Mouse (Mus musculus) stomach, embryonic 15.5 days (tissue): ENCODE data around the gene Paqr7. TPM values are rescaled to one million over a fixed set of nuclear protein-coding genes. Genes with fewer than 3 reads are reported as not detected.
"Not testable (repeated sequence)": the region's sequence is repeated elsewhere in the genome, so short reads cannot be mapped to it uniquely, and the experiment has no call there.

Experiments used
- ATAC-seq: fragments of 200-750 bp; cut with Nextera tagmentation; 2 replicates; pipeline ENCODE4 v1.8.0; 2017; ENCODE audit warnings: low read depth, moderate number of reproducible peaks, moderate TSS enrichment; ENCODE audit not compliant: insufficient read depth, low FRiP score
- H3K27ac ChIP-seq: fragments of 300-500 bp; sonication (generic); 2 replicates; pipeline ENCODE4 v1.5.1; 2015; ENCODE audit warnings: mild to moderate bottlenecking, inconsistent platforms
- H3K27me3 ChIP-seq: fragments of 300-500 bp; sonication (generic); replicated peaks from 2 replicates; pipeline ENCODE4 v1.6.1; 2015; ENCODE audit warnings: inconsistent platforms
- H3K36me3 ChIP-seq: fragments of 300-500 bp; sonication (generic); 2 replicates; pipeline ENCODE4 v1.6.1; 2015; ENCODE audit warnings: inconsistent platforms
- H3K4me1 ChIP-seq: fragments of 300-500 bp; sonication (generic); 2 replicates; pipeline ENCODE4 v1.6.1; 2015; ENCODE audit warnings: inconsistent platforms
- H3K4me2 ChIP-seq: fragments of 300-500 bp; sonication (generic); 2 replicates; pipeline ENCODE4 v1.6.1; 2015; ENCODE audit warnings: mild to moderate bottlenecking, inconsistent platforms
- H3K4me3 ChIP-seq: fragments of 300-500 bp; sonication (generic); replicated peaks from 2 replicates; pipeline ENCODE4 v1.5.1; 2015; ENCODE audit warnings: inconsistent platforms
- H3K9ac ChIP-seq: fragments of 300-500 bp; sonication (generic); 2 replicates; pipeline ENCODE4 v1.6.1; 2015; ENCODE audit warnings: inconsistent platforms
- H3K9me3 ChIP-seq: fragments of 300-500 bp; sonication (generic); 2 replicates; pipeline ENCODE4 v1.6.1; 2016; ENCODE audit warnings: inconsistent platforms
- WGBS: fragments of 180-500 bp; shearing (Covaris S2); methylation state at CpG from one replicate; pipeline ENCODE4 v1.1.7; 2015; 5-methylcytosine and 5-hydroxymethylcytosine counted together
- polyA plus RNA-seq: library from polyadenylated mRNA; unstranded; fragments of >200 nt; fragmentation: Nextera tagmentation; extraction: Ambion mirVana; gene quantifications from 2 replicates; pipeline ENCODE4 v1.2.1, GENCODE M21; 2015

Gene Paqr7
- polyA plus RNA-seq, 1 experiment from 2014 or later, result 6.7 TPM

DNA sequence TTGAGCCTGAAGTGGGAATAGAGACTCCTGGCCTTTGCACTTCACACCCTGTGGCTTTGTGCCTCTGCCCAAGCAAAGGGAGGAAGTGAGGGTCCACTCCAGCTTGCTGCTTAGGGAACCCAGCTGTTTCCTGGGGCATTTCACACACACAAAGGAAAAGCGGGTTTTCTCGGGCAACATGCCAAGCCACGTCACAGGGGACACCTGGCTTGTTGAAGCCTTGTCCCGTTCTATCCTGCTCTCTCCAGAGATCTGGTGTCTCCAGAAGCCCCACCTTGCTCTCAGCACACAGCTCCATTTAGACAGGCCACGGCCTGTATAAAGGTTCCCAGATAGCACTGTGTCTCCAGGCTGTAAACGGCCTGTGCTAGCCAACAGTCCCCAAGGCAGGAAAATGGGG, 4.8 kb upstream of the Paqr7 start:
- Histone ChIP-seq H3K27me3 (no peaks in the 10 kb centered on the region), H3K36me3 (no peaks in the 10 kb centered on the region), H3K27ac (no peak overlapping the region), H3K4me1 (peaks cover 16% of the 10 kb centered on the region), H3K4me2 (no peak overlapping the region), H3K9me3 (no peaks in the 10 kb centered on the region), H3K4me3 (no peak overlapping the region), H3K9ac (no peak overlapping the region)
- no peak for ATAC-seq
- 59% methylated on average over 6 of the region's 6 CpGs for WGBS

DNA sequence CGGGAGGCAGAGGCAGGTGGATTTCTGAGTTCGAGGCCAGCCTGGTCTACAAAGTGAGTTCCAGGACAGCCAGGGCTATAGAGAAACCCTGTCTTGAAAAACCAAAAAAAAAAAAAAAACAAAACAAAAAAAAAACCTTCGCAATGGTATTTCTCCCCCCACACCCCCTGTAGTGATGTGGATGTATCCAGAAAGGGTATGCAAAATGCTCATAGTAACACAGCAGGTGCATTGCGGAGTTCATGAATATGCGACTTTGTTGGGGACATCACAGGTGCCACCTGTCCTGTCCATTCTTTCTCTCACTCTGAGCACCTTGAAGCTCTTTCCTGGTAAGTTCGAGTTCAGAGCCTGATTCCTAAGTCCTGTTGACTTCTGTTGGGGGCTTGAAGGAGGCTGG, 2.3 kb upstream of the Paqr7 start:
- not testable (repeated sequence) for H3K4me3 ChIP-seq, H3K9me3 ChIP-seq, H3K36me3 ChIP-seq, H3K4me2 ChIP-seq, H3K27me3 ChIP-seq, H3K9ac ChIP-seq, ATAC-seq, H3K27ac ChIP-seq
- H3K4me1 ChIP-seq, result peaks cover 26% of the 10 kb centered on the region
- 90% methylated on average over 6 of the region's 6 CpGs for WGBS

DNA sequence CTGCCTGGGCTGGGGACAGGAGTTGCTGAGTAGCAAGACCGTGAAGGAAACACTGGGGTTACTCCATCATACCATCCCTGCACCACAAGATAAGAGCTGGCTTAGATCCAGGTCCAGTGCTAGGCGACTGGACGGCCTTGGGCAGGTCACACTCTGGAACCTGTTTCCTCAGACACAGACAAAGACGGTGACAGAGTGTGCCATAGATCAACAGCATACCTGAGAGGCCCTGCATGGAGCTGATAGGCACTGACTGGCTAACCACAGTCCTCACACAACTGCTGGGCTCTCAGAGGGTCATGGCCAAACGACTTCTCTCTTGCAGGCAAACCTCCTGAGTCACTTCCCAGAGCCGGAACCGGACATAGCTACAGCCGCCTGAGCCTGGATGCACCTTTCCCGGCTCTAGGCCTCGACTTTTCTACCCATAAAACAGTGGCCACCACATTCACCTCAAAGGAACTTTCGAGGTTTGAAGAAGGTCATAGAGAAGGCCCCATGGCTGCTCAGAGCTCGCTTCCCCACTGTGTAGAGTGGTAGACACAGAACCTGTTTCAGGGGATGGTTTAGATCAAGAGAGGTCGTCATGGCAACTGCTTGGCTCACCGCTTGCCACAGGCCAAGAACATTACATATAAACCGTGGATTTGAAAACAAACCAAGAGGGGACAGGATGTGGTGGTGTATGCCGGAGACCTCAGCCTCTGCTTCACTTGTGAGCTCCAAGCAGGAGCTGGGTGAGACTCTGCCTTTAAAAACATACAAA, 1.5 kb upstream of the Paqr7 start:
- peak; percentile 66 for ATAC-seq
- Histone ChIP-seq H3K27ac (peak overlapping the region; percentile 28; the same call in 1 of the 2 replicates), H3K9me3 (no peaks in the 10 kb centered on the region), H3K27me3 (no peaks in the 10 kb centered on the region), H3K4me2 (no peak overlapping the region), H3K36me3 (no peaks in the 10 kb centered on the region), H3K4me1 (peaks cover 26% of the 10 kb centered on the region), H3K4me3 (no peak overlapping the region), H3K9ac (no peak overlapping the region)
- 58% methylated on average over 16 of the region's 16 CpGs for WGBS

DNA sequence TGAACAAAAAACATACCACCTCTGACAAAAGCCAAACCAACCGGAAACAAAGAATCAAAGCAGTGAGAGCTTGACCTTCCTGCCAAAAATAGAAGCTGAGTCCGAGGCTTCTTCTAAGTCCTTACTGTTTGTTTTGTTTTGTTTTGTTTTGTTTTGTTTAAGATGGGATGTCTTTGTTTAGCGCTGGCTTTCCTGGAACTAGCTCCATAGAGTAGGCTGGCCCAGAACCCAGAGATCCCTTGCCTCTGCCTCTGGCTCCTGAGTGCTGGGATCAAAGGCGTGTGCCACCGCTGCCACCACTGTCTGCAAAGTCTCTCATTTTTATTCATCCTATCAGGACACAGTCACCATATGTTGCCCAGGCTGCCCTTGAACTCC, 962 bp upstream of the Paqr7 start:
- Histone ChIP-seq H3K9me3 (no peaks in the 10 kb centered on the region), H3K4me1 (peaks cover 26% of the 10 kb centered on the region), H3K36me3 (no peaks in the 10 kb centered on the region), H3K9ac (no peak overlapping the region), H3K4me3 (no peak overlapping the region), H3K4me2 (no peak overlapping the region), H3K27ac (no peak overlapping the region; the same call in 1 of the 2 replicates), H3K27me3 (no peaks in the 10 kb centered on the region)
- 63% methylated on average over 5 of the region's 5 CpGs for WGBS
- no peak for ATAC-seq

DNA sequence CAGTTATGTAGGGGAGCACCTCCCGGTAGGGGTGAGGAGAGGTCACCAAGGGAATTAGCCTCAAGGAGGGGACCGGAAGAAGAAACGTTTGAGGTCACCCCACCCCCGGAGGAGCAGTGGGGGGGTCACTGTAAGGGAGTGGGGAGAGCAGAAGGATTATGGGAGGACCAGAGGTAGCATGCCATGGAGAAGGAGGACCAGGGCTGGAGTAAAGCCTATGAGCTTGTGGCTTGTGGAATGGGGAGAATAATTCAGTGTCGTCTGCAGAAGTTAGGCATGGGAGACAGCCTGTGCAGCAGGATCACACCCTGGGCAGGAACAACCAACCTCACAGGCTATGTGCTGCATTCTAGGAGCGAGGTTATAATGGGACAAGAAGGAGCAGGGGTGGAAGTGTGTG, 726 bp downstream of the Paqr7 start:
- Histone ChIP-seq H3K4me3 (peak overlapping the region; percentile 56), H3K9me3 (no peaks in the 10 kb centered on the region), H3K4me2 (peak overlapping the region; percentile 98), H3K9ac (peak overlapping the region; percentile 42), H3K4me1 (peaks cover 26% of the 10 kb centered on the region), H3K36me3 (no peaks in the 10 kb centered on the region), H3K27ac (peak overlapping the region; percentile 61; the same call in 1 of the 2 replicates), H3K27me3 (no peaks in the 10 kb centered on the region)
- ATAC-seq, result no peak
- 13% methylated on average over 6 of the region's 6 CpGs for WGBS

DNA sequence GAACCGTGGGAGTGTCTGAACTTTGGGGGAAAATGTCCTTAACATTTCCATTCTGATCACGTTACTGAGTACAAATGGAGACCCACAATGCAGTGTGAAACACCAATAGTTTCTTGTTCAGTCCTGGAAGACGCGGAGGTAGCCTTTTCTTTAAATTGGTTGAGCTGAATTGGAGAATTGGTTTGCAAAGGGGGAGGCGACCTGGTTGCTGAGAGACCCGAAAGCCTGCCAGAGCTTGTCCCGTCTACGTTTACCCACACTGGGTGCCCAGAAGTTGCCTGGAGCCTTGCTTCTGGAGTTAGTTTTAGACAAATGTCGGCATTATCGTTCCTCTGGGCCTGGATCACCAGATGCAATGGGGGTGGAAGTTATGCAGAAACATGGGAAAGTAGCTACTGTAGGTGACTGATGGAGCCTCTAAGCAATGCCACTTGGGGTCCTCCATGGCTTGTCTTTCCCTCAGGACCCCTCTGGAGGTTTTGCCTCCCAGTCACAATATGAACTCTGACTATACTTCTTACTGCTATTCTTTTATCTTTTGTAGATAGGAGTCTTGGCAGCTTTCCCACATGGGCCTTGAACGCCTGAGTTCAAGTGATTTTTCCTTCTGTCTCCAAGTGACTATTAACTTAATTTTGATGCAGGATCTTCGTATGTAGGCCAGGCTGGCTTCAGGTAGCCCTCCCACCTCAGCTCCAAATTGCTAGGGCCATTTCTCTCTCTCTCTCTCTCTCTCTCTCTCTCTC, 1.7 kb downstream of the Paqr7 start:
- Histone ChIP-seq H3K4me3 (no peak overlapping the region), H3K4me1 (peaks cover 26% of the 10 kb centered on the region), H3K27ac (0 out of 2 replicates have a peak overlapping the region, but pooled peaks have one; percentile 0), H3K36me3 (no peaks in the 10 kb centered on the region), H3K9ac (no peak overlapping the region), H3K9me3 (no peaks in the 10 kb centered on the region), H3K27me3 (no peaks in the 10 kb centered on the region), H3K4me2 (peak overlapping the region; percentile 98)
- 71% methylated on average over 12 of the region's 12 CpGs for WGBS
- no peak for ATAC-seq

DNA sequence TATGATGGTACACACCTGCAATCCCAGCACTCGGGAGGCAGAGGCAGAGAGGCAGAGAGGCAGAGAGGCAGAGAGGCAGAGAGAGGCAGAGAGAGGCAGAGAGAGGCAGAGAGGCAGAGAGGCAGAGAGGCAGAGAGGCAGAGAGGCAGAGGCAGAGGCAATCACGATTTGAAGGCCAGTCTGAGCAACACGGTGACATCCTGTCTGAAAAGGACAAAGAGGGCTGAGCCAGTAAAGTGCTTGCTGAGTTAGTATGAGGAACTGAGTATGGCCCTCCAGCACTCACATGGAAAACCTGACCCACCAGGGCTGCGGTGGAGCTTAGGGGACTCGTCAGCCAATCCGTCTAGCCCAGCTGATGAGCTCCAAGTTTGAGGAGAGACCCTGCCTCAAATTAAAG, 2.5 kb downstream of the Paqr7 start:
- H3K4me1 ChIP-seq, result peaks cover 26% of the 10 kb centered on the region
- WGBS, result 84% methylated on average over 6 of the region's 6 CpGs
- H3K9ac ChIP-seq, H3K9me3 ChIP-seq, H3K4me3 ChIP-seq, H3K27ac ChIP-seq, ATAC-seq, H3K4me2 ChIP-seq, H3K27me3 ChIP-seq, H3K36me3 ChIP-seq: not testable (repeated sequence)

DNA sequence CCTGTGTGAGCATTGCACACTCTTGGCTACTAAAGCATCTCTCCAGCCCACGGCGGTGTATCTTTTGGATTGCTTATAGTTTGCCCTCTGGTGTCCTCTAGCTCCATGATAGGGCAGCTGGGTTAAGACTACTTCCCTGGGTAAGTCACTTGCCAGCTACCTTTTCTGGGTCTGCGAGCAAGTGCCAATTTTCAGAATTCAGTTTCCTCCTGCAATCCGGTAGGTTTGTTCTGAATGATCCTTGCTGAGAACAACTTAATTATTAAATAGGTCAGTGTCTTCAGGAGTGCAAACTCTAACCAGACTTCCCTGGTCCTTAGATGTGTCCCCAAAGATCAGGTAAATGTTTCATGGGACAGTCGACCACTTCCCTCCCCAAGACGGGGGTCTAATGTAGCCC, 4.6 kb downstream of the Paqr7 start:
- no peaks in the 10 kb centered on the region for H3K9me3 ChIP-seq
- no peaks in the 10 kb centered on the region for H3K27me3 ChIP-seq
- H3K36me3 ChIP-seq, result no peaks in the 10 kb centered on the region
- no peak overlapping the region for H3K4me3 ChIP-seq
- no peak overlapping the region for H3K4me2 ChIP-seq
- H3K9ac ChIP-seq, result no peak overlapping the region
- ATAC-seq, result no peak
- peaks cover 16% of the 10 kb centered on the region for H3K4me1 ChIP-seq
- H3K27ac ChIP-seq, result no peak overlapping the region
- WGBS, result 88% methylated on average over 6 of the region's 6 CpGs

DNA sequence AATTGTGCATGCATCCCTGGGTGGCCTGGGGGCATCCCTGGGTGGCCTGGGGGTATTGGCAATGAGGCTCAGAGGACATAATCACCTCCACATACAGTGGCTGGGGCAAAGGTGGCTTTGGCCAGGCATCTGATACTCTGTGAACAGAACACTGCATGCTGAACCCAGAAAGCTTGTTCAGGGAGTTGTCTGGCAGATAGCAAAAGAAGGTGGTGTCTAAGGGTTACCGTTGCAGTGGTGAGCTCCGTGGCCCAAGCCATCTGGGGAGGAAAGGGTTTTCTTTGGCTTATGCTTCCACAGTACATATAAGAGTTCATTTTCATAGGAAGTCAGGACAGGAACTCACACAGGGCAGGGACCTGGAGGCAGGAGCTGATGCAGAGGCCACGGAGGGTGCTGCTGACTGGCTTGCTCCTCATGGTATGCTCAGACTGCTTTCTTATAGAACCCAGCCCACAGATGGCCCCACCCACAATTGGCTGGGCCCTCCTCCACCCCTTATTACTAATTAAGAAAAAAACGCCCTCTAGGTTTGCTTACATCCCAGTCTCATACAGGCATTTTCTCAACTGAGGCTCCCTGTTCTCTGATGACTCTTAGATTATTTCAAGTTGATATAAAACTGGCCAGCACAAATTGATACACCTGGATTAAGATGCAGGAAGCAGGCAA, 7.3 kb downstream of the Paqr7 start:
- no peak overlapping the region for H3K4me3 ChIP-seq
- H3K9ac ChIP-seq, result no peak overlapping the region
- no peak overlapping the region for H3K4me2 ChIP-seq
- 81% methylated on average over 4 of the region's 4 CpGs for WGBS
- H3K9me3 ChIP-seq, result no peaks in the 10 kb centered on the region
- H3K4me1 ChIP-seq, result no peaks in the 10 kb centered on the region
- no peak for ATAC-seq
- H3K36me3 ChIP-seq, result no peaks in the 10 kb centered on the region
- no peak overlapping the region for H3K27ac ChIP-seq
- H3K27me3 ChIP-seq, result no peaks in the 10 kb centered on the region

DNA sequence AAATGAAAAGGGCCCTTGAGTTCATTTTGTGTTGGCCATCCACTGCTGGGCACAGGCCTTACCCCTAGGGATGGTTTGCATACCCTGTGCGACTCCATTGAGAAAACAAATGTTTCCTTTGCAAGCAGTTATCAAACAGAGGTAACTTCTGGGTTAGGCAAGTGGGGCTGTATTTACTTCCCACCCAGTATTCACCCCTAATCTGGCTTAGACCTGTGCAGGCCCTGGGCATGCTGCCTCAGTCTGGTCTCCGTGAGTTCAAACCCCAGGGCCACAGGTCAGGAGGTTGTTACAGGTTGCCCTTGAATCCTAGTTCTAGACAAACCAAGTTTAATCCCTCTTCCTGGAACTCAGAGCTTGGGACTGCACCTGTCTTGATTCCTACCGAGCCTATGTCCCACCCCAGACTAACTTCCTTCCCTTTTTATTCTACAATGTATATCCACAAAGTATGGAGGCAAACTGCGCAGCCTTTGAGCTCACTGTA, 8.8 kb downstream of the Paqr7 start:
- Histone ChIP-seq H3K4me2 (no peak overlapping the region), H3K27me3 (no peaks in the 10 kb centered on the region), H3K4me3 (no peak overlapping the region), H3K9me3 (no peaks in the 10 kb centered on the region), H3K36me3 (no peaks in the 10 kb centered on the region), H3K9ac (no peak overlapping the region), H3K4me1 (no peaks in the 10 kb centered on the region), H3K27ac (no peak overlapping the region)
- 78% methylated on average over 4 of the region's 4 CpGs for WGBS
- no peak for ATAC-seq

DNA sequence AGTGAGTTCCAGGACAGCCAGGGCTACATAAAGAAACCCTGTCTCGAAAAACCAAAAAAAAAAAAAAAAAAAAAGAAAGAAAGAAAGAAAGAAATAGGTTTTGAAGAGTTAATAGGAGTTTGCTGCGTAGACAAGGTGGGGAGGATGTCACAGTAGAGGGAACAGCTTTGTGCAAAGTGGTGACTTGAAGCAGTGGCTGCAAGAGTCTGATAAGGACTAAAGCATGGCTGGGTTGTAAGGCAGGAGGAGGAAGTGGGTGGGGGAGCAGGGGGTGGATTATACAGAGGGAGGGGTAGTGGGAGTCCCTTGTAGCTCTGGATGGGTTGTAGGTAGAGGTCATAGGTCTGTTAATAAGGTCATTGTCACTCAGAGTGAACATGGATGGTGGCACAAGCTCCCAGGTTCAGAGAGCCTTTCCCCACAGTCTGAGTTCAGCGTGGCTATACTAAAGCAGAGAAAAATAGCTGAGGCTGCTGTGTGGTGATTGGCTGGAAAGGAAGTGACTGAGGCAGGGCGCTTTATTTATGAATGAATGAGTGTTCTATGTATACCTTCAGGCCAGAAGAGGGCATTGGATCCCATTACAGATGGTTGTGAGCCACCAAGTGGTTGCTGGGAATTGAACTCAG, 9.6 kb downstream of the Paqr7 start:
- no peaks in the 10 kb centered on the region for H3K9me3 ChIP-seq
- H3K36me3 ChIP-seq, result no peaks in the 10 kb centered on the region
- H3K4me3 ChIP-seq, result no peak overlapping the region
- H3K27ac ChIP-seq, result no peak overlapping the region
- no peak overlapping the region for H3K9ac ChIP-seq
- ATAC-seq, result peak; percentile 32; the same call in 1 of the 2 replicates
- H3K4me2 ChIP-seq, result no peak overlapping the region
- WGBS, result 68% methylated on average over 3 of the region's 4 CpGs
- no peaks in the 10 kb centered on the region for H3K4me1 ChIP-seq
- no peaks in the 10 kb centered on the region for H3K27me3 ChIP-seq
